Mouse (Mus musculus) naive thymus-derived CD4-positive, alpha-beta T cell, adult 2 months (primary cell): ENCODE measurements around the gene Ecel1.
A peak's percentile ranks its signal among the peaks of the same experiment; 100 is the strongest.

Experiments
- DNase-seq: peaks from one replicate; pipeline ENCODE4 v3.0.0-alpha.2; 2011; ENCODE audit warnings: low read depth

The Ecel1 gene

GRCm38 (mm10) chr1:87170458-87170857 is 14.1 kb upstream of the Ecel1 start:
- no peak for DNase-seq

GRCm38 (mm10) chr1:87164796-87165184 is 8.5 kb upstream of the Ecel1 start:
- DNase-seq: no peak

GRCm38 (mm10) chr1:87164164-87164795 is 8.0 kb upstream of the Ecel1 start:
- no peak for DNase-seq

GRCm38 (mm10) chr1:87159396-87159795 is 3.1 kb upstream of the Ecel1 start:
- DNase-seq: no peak

- no peak for DNase-seq
Measured at GRCm38 (mm10) chr1:87155531-87156198, 656 bp downstream of the Ecel1 start.

GRCm38 (mm10) chr1:87154501-87155120 is 1.7 kb downstream of the Ecel1 start:
- DNase-seq: no peak

GRCm38 (mm10) chr1:87153776-87154500 is 2.4 kb downstream of the Ecel1 start:
- DNase-seq: no peak

GRCm38 (mm10) chr1:87151286-87151685 is 5.0 kb downstream of the Ecel1 start:
- no peak for DNase-seq

GRCm38 (mm10) chr1:87149422-87149821 is 6.9 kb downstream of the Ecel1 start:
- DNase-seq: no peak

- DNase-seq: no peak
Measured at GRCm38 (mm10) chr1:87143141-87143540, 13.2 kb downstream of the Ecel1 start.

GRCm38 (mm10) chr1:87142456-87142855 is 13.9 kb downstream of the Ecel1 start:
- DNase-seq: no peak

- DNase-seq: no peak
Measured at GRCm38 (mm10) chr1:87141550-87141949, 14.8 kb downstream of the Ecel1 start.

- no peak for DNase-seq
Measured at GRCm38 (mm10) chr1:87131803-87132202, 24.5 kb downstream of the Ecel1 start.

- DNase-seq: no peak
Measured at GRCm38 (mm10) chr1:87127206-87128030, 28.9 kb downstream of the Ecel1 start.

GRCm38 (mm10) chr1:87124673-87125072 is 31.6 kb downstream of the Ecel1 start, which contains the start of gene Akp3:
Gene Akp3, plus strand, starts transcription at chr1:87124973.
- no peak for DNase-seq

GRCm38 (mm10) chr1:87114784-87115183 is 41.5 kb downstream of the Ecel1 start:
- DNase-seq: no peak

- DNase-seq: peak; percentile 4
Measured at GRCm38 (mm10) chr1:87111719-87112354, 44.5 kb downstream of the Ecel1 start.

GRCm38 (mm10) chr1:87108564-87108963 is 47.8 kb downstream of the Ecel1 start:
- no peak for DNase-seq

- no peak for DNase-seq
Measured at GRCm38 (mm10) chr1:87106536-87106935, 49.8 kb downstream of the Ecel1 start.

- DNase-seq: no peak
Measured at GRCm38 (mm10) chr1:87103936-87104335, 52.4 kb downstream of the Ecel1 start.

GRCm38 (mm10) chr1:87102114-87102513 is 54.2 kb downstream of the Ecel1 start:
- DNase-seq: no peak
